Mouse (Mus musculus): ENCODE results near the gene Ccdc155. TPM values are rescaled to one million over a fixed set of nuclear protein-coding genes. Genes with fewer than 3 reads are reported as not detected.

The Ccdc155 gene
- polyA plus RNA-seq (2012; rRNA removed; ENCODE audit: low replicate concordance): 0.09 and 0.14 TPM in 2 replicates

DNA sequence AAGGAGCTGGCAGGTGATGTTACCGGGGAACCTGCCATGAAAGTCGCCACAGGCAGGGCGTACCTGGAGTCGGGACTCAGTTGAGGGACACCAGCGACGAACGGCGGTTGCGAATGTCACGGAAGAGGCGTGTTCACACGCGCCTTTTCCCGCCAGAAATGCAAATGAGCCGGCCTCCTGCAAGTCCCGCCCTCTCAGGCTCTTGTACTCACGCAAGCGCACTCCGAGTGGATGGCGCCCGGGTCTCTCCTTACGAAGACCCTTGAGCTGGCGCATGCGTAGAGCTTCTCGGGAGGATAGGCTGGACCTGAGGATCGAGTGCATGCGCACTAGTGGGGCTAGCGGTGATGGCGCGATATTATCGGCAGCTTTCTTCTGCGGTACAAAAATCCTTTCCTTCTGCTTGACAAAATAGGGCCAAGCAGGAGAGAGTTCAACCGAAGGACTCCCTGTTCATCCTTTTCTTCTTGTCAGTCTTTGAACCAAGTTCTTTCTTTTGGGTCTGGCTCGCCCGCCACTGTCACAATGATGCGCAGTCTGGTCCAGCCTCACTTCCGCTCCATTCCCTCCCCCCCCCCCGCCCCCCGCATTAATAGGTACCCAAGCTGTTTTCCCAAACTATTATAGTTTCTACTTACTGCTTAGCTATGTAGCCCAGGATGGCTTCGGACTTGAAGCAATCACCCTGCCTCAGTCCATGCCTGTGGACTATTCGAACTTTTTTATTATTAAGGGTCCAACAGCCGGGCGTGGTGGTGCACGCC lies at the start of gene Ccdc155:
Gene Ccdc155 (minus strand): TSS at position 513 of the 764 bp plus-strand sequence.

DNA sequence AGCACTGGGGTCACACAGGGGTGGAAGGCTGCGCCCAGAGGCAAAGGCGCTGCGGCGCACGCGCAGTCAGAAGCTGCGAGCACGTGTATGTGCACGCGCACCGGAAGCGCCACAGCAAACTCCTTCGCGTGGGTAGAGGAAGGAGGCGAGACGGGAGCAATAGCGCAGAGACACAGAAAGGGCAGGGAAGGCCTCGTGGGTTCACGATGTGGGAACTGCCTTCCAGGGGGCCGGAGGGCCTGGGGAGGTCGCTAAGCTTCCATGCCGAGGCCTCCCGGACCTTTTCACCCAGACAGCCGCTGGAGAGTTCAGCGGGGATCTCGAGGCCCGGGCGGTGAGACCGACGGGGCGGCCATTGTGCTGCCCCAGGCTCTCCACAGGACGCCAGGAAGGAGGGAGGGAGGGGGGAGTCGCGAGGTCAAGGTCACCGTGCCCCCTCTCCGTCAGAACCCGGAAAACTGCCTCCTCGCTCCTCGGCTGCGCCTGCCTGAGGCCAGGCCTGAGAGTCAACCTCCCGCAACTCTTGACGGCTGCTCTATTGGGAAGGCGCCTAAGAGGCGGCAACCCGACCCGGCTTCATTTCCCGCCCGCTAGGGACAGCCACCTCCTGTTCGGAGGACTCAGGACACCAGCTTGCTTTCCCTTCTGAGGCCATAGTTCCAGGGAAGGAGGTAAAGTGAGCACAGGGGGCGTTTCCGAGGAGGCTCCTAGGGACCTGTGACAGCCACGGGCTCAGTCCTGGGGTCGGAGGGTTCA lies 36.1 kb upstream of the Ccdc155 start, which contains the start of gene Slc6a16:
Gene Slc6a16 (plus strand): TSS at position 453 of the 756 bp plus-strand sequence.

GRCm38 (mm10) chr7:45238723-45239496 lies 34.2 kb upstream of the Ccdc155 start, which contains the start of gene Cd37:
Gene Cd37 (minus strand): TSS chr7:45239115.

GRCm38 (mm10) chr7:45215673-45216441 lies 11.2 kb upstream of the Ccdc155 start, which contains the start of gene Tead2:
Gene Tead2 (plus strand): TSS chr7:45215753.

DNA sequence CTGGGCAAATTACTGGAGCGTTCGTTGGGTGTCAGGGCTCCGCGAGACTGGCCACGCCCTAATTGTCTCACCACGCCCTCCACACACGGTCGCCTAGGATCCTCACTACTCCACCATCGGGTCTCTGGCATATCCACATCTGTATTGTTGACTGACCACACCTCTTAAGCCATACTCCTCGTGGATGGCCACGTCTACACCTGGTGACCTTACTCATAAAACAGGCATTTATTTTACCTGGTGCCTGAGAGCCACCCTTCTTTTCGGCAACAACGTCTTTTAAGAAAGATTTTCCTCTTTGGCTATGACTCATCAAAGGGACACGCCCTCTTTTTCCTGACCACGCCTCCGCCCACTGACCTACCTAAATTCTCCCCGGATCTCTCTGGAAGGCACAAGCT lies 7.2 kb upstream of the Ccdc155 start, which contains the start of gene Dkkl1:
Gene Dkkl1 (minus strand): TSS at position 297 of the 401 bp plus-strand sequence.

DNA sequence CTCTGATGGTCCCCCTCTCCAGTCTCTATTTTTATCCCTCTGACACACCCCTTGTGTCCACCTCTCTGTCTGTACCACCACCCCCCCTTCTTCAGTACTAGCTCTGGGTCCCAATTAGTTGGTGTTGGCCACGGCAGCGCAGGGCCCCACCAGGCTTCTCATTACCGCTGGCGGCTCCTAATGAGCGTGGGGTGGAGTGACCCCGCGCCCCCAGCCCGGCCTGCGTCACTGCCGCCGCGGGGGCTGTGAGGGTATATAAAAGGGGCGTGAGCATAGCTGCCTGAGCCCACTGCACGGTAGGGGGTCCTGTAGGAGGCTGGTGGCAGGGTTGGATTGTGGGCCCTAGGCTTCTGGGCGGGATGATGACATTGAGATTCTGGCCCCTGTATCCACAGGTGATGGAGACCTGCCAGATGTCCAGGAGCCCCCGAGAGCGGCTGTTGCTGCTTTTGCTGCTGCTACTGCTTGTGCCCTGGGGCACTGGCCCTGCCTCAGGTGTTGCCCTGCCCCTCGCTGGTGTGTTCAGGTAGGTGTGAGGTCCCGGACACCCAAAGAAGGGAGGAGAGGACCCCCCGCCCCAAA lies 23.7 kb downstream of the Ccdc155 start, which contains the start of gene Pth2:
Gene Pth2 (plus strand): TSS at position 100 of the 582 bp plus-strand sequence.

GRCm38 (mm10) chr7:45179469-45179868 lies 25.2 kb downstream of the Ccdc155 start, which contains the start of gene Gfy:
Gene Gfy (minus strand): TSS chr7:45179569.

DNA sequence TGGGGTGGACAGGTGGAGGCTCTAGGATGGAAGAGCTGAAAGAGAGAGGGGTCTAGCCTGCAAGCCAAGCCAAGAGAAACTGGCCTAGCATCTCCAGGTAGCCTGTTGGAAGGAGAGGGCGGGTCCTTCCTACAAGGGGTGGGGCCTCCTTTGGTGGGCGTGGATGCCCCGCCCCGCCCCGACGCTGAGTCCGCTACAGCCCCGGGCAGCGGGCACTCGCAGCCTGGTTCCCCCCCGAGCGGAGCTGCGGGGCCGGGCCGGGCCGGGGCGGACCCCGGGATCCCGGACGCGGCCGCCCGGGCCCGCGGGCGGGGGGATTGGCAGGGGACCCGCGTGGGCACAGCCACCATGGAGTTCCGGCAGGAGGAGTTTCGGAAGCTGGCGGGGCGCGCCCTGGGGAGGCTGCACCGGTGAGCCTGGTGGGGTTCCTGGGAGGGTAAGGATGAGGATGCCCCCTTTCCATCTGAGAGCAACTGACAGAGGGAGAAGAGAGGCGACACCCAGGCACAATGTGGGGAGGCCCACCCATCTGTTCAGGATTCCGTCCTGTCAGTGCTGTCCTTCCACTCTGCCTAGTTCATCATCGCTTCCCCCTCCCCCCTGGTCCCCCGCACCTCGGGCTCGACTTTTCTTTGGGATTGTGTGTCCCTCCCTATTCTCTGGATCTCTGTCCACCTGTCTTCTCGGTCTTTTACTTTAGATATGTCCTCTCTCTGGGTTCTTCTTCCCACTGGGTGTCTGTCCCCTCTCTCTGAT lies 40.8 kb downstream of the Ccdc155 start, which contains the start of gene Slc17a7:
Gene Slc17a7 (plus strand): TSS at position 215 of the 756 bp plus-strand sequence.

GRCm38 (mm10) chr7:45154096-45154992 lies 50.3 kb downstream of the Ccdc155 start, which contains the start of the genes Pih1d1 and Aldh16a1:
Gene Pih1d1 (plus strand): TSS chr7:45154303.
Gene Aldh16a1 (minus strand): TSS chr7:45154584.

GRCm38 (mm10) chr7:45135993-45136567 lies 68.6 kb downstream of the Ccdc155 start, which contains the start of the genes Gm45713 and Flt3l:
Gene Gm45713 (minus strand): TSS chr7:45136231.
Gene Flt3l (minus strand): TSS chr7:45136432.

Other genes with a start within 250 kb of the Ccdc155 start
- 21.7 and 88.9 TPM in 2 replicates for gene Cpt1c, start 230.0 kb downstream of the Ccdc155 start, polyA plus RNA-seq (2012; rRNA removed; ENCODE audit: low replicate concordance)
- 148 and 347 TPM in 2 replicates for gene Prmt1, start 218.3 kb downstream of the Ccdc155 start, polyA plus RNA-seq (2012; rRNA removed; ENCODE audit: low replicate concordance)
- gene Irf3, start 207.2 kb downstream of the Ccdc155 start, polyA plus RNA-seq (2012; rRNA removed; ENCODE audit: low replicate concordance): 111 and 156 TPM in 2 replicates
- gene Bcl2l12, start 206.2 kb downstream of the Ccdc155 start, polyA plus RNA-seq (2012; rRNA removed; ENCODE audit: low replicate concordance): 30.2 and 45.2 TPM in 2 replicates
- gene Scaf1, start 188.5 kb downstream of the Ccdc155 start, polyA plus RNA-seq (2012; rRNA removed; ENCODE audit: low replicate concordance): 67.6 and 79.5 TPM in 2 replicates
- gene Rras, start 186.9 kb downstream of the Ccdc155 start, polyA plus RNA-seq (2012; rRNA removed; ENCODE audit: low replicate concordance): 286 and 584 TPM in 2 replicates
- 8.6 and 15.5 TPM in 2 replicates for gene Prr12, start 152.0 kb downstream of the Ccdc155 start, polyA plus RNA-seq (2012; rRNA removed; ENCODE audit: low replicate concordance)
- 68.3 and 84.1 TPM in 2 replicates for gene Nosip, start 142.5 kb downstream of the Ccdc155 start, polyA plus RNA-seq (2012; rRNA removed; ENCODE audit: low replicate concordance)
- gene Prrg2, start 142.2 kb downstream of the Ccdc155 start, polyA plus RNA-seq (2012; rRNA removed; ENCODE audit: low replicate concordance): 73.3 and 99.8 TPM in 2 replicates
- 89.2 and 448 TPM in 2 replicates for gene Rcn3, start 112.7 kb downstream of the Ccdc155 start, polyA plus RNA-seq (2012; rRNA removed; ENCODE audit: low replicate concordance)
- 195 and 315 TPM in 2 replicates for gene Fcgrt, start 101.0 kb downstream of the Ccdc155 start, polyA plus RNA-seq (2012; rRNA removed; ENCODE audit: low replicate concordance)
- 294 and 506 TPM in 2 replicates for gene Rps11, start 80.5 kb downstream of the Ccdc155 start, polyA plus RNA-seq (2012; rRNA removed; ENCODE audit: low replicate concordance)
- gene Rpl13a, start 76.1 kb downstream of the Ccdc155 start, polyA plus RNA-seq (2012; rRNA removed; ENCODE audit: low replicate concordance): 1,583 and 3,800 TPM in 2 replicates
- 5.4 and 12.9 TPM in 2 replicates for gene Gm45713, start 68.7 kb downstream of the Ccdc155 start, polyA plus RNA-seq (2012; rRNA removed; ENCODE audit: low replicate concordance)
- gene Flt3l, start 68.5 kb downstream of the Ccdc155 start, polyA plus RNA-seq (2012; rRNA removed; ENCODE audit: low replicate concordance): 62.3 and 91.9 TPM in 2 replicates
- 64.1 and 64.9 TPM in 2 replicates for gene Pih1d1, start 50.6 kb downstream of the Ccdc155 start, polyA plus RNA-seq (2012; rRNA removed; ENCODE audit: low replicate concordance)
- 35.1 and 56.5 TPM in 2 replicates for gene Aldh16a1, start 50.3 kb downstream of the Ccdc155 start, polyA plus RNA-seq (2012; rRNA removed; ENCODE audit: low replicate concordance)
- gene Slc17a7, start 40.9 kb downstream of the Ccdc155 start, polyA plus RNA-seq (2012; rRNA removed; ENCODE audit: low replicate concordance): 0.08 TPM in 1 of 2 replicates, not detected in the other
- gene Gfy, start 25.3 kb downstream of the Ccdc155 start, polyA plus RNA-seq (2012; rRNA removed; ENCODE audit: low replicate concordance): not detected in 2 replicates
- gene Pth2, start 23.9 kb downstream of the Ccdc155 start, polyA plus RNA-seq (2012; rRNA removed; ENCODE audit: low replicate concordance): not detected in 2 replicates
- 0.17 and 0.73 TPM in 2 replicates for gene Dkkl1, start 7.3 kb upstream of the Ccdc155 start, polyA plus RNA-seq (2012; rRNA removed; ENCODE audit: low replicate concordance)
- gene Tead2, start 10.9 kb upstream of the Ccdc155 start, polyA plus RNA-seq (2012; rRNA removed; ENCODE audit: low replicate concordance): 30.9 and 110 TPM in 2 replicates
- 37.7 and 42.8 TPM in 2 replicates for gene Cd37, start 34.2 kb upstream of the Ccdc155 start, polyA plus RNA-seq (2012; rRNA removed; ENCODE audit: low replicate concordance)
- not detected in 2 replicates for gene Slc6a16, start 36.2 kb upstream of the Ccdc155 start, polyA plus RNA-seq (2012; rRNA removed; ENCODE audit: low replicate concordance)
- 0.11 TPM in 1 of 2 replicates, not detected in the other for gene Slc6a21, start 72.6 kb upstream of the Ccdc155 start, polyA plus RNA-seq (2012; rRNA removed; ENCODE audit: low replicate concordance)
- gene Trpm4, start 128.9 kb upstream of the Ccdc155 start, polyA plus RNA-seq (2012; rRNA removed; ENCODE audit: low replicate concordance): 20.9 and 38.3 TPM in 2 replicates
- 0.30 and 1.2 TPM in 2 replicates for gene Hrc, start 130.4 kb upstream of the Ccdc155 start, polyA plus RNA-seq (2012; rRNA removed; ENCODE audit: low replicate concordance)
- 2.0 and 2.5 TPM in 2 replicates for gene Ppfia3, start 162.1 kb upstream of the Ccdc155 start, polyA plus RNA-seq (2012; rRNA removed; ENCODE audit: low replicate concordance)
- gene Lin7b, start 165.7 kb upstream of the Ccdc155 start, polyA plus RNA-seq (2012; rRNA removed; ENCODE audit: low replicate concordance): 4.4 and 34.4 TPM in 2 replicates
- 195 and 299 TPM in 2 replicates for gene Snrnp70, start 190.8 kb upstream of the Ccdc155 start, polyA plus RNA-seq (2012; rRNA removed; ENCODE audit: low replicate concordance)
- 0.07 and 0.18 TPM in 2 replicates for gene Kcna7, start 200.8 kb upstream of the Ccdc155 start, polyA plus RNA-seq (2012; rRNA removed; ENCODE audit: low replicate concordance)
- 0.13 and 1.2 TPM in 2 replicates for gene Ntf5, start 208.8 kb upstream of the Ccdc155 start, polyA plus RNA-seq (2012; rRNA removed; ENCODE audit: low replicate concordance)
- gene Lhb, start 215.9 kb upstream of the Ccdc155 start, polyA plus RNA-seq (2012; rRNA removed; ENCODE audit: low replicate concordance): not detected in 2 replicates
- gene Gys1, start 230.0 kb upstream of the Ccdc155 start, polyA plus RNA-seq (2012; rRNA removed; ENCODE audit: low replicate concordance): 95.5 and 128 TPM in 2 replicates
- gene Ruvbl2, start 233.2 kb upstream of the Ccdc155 start, polyA plus RNA-seq (2012; rRNA removed; ENCODE audit: low replicate concordance): 41.3 and 83.3 TPM in 2 replicates